Mouse (Mus musculus) limb, embryonic 14.5 days (tissue): ENCODE measurements at regions not wholly inside any gene's neighbourhood (a gene's known extent, or its start where the extent isn't known, plus 50 kb on each side); places are given as distances from the start of the nearest gene placed in this dataset.
"Not testable (repeated sequence)": the region's sequence is repeated elsewhere in the genome, so short reads cannot be mapped to it uniquely, and the experiment has no call there.

ENCODE experiments used
- ATAC-seq: fragments of 200-750 bp; cut with Nextera tagmentation; 2 replicates; pipeline ENCODE4 v1.8.0; 2017; ENCODE audit warnings: low read depth, moderate number of reproducible peaks, moderate TSS enrichment; ENCODE audit not compliant: low FRiP score
- DNase-seq: peaks from one replicate; pipeline ENCODE4 v3.0.0-alpha.2; 2015; ENCODE audit warnings: low spot score
- H3K27ac ChIP-seq: fragments of 300-500 bp; sonication (generic); replicated peaks from 2 replicates; pipeline ENCODE4 v1.5.1; 2014; ENCODE audit warnings: low read depth, mild to moderate bottlenecking, low read length, moderate library complexity, mixed read lengths
- H3K27me3 ChIP-seq: fragments of 300-500 bp; sonication (generic); 2 replicates; pipeline ENCODE4 v1.6.1; 2014; ENCODE audit warnings: low read length, mixed read lengths; ENCODE audit not compliant: control insufficient read depth, insufficient read depth
- H3K36me3 ChIP-seq: fragments of 300-500 bp; sonication (generic); 2 replicates; pipeline ENCODE4 v1.6.1; 2014; ENCODE audit warnings: mild to moderate bottlenecking, low read length, moderate library complexity, mixed read lengths; ENCODE audit not compliant: control insufficient read depth, insufficient read depth
- H3K4me1 ChIP-seq: fragments of 300-500 bp; sonication (generic); 2 replicates; pipeline ENCODE4 v1.6.1; 2014; ENCODE audit warnings: antibody characterized with exemption, low read length, mixed read lengths; ENCODE audit not compliant: control insufficient read depth, insufficient read depth
- H3K4me2 ChIP-seq: fragments of 300-500 bp; sonication (generic); replicated peaks from 2 replicates; pipeline ENCODE4 v1.6.1; 2014; ENCODE audit warnings: low read depth, mild to moderate bottlenecking, low read length, moderate library complexity; ENCODE audit not compliant: severe bottlenecking
- H3K4me3 ChIP-seq: fragments of 300-500 bp; sonication (generic); replicated peaks from 2 replicates; pipeline ENCODE4 v1.5.1; 2014; ENCODE audit warnings: low read length
- H3K9ac ChIP-seq: fragments of 300-500 bp; sonication (generic); 2 replicates; pipeline ENCODE4 v1.6.1; 2014; ENCODE audit warnings: mild to moderate bottlenecking, low read depth, low read length, moderate library complexity; ENCODE audit not compliant: severe bottlenecking
- H3K9me3 ChIP-seq: fragments of 300-500 bp; sonication (generic); 2 replicates; pipeline ENCODE4 v1.6.1; 2016; ENCODE audit warnings: low read length; ENCODE audit not compliant: control insufficient read depth
- POLR2A ChIP-seq: fragments of 200-500 bp; IDR thresholded peaks from 2 replicates; pipeline ENCODE4 v1.8.0; 2012; ENCODE audit warnings: inconsistent platforms, mild to moderate bottlenecking, moderate library complexity, borderline replicate concordance; ENCODE audit not compliant: insufficient read depth, insufficient read length; ENCODE audit errors: extremely low read depth
- WGBS: fragments of 180-500 bp; shearing (Covaris S2); extraction: QIAGEN DNeasy Blood & Tissue Kit; methylation state at CpG from one replicate; pipeline ENCODE4 v1.1.7; 2014; 5-methylcytosine and 5-hydroxymethylcytosine counted together

DNA sequence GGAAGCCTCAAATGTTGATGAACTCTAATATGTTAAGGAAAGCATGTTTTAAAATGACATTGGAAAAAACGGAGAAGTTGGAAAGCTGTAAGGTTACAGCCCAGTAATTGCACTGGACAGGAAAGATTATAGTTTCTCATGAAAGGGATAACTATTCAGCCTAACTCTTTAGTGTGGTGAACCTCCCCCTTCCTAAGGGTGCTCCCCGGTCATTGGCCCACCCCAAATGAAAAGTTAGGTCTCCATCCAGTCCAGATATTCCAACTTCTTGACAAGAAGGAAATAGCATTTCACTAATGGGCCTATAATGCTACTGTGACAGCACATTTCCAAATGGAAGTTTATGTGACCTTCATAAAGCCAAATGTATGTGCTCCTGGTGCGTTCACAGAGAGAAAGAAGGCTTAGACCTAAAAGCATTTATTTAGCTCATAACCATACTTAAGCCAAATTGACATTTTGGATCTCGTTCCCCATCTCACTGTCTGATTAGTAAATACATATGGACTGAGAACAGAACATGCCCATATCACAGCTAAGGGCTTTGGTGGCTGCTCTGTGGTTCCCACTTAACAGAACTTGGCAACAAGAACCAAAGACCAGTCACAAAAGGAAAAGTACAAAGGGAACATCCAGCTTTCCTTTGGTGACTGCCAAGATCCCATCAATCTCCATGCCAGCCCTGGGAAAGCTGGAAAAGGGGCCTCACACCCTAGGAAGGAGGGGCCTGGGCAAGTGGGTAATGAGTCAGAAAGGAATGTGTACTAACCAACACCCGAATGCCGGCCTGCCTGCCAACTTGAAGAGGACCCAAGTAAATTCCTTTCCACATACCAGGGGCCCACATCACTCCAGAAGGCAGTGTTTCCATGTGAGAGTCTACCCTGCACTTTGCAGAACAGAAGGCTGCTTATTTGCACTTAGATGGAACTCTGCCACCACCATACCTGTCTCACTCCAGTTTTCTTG, 155.1 kb upstream of the Chst7 start:
- Histone ChIP-seq H3K36me3 (no peaks in the 10 kb centered on the region), H3K27me3 (no peaks in the 10 kb centered on the region), H3K4me1 (no peaks in the 10 kb centered on the region), H3K9ac (no peak overlapping the region), H3K4me3 (no peak overlapping the region), H3K4me2 (no peak overlapping the region), H3K9me3 (no peaks in the 10 kb centered on the region), H3K27ac (no peak overlapping the region)
- DNase-seq (peak; percentile 40), ATAC-seq (peak; percentile 67)
- WGBS: 57% methylated on average over 6 of the region's 6 CpGs
- no peak for TF ChIP-seq POLR2A

DNA sequence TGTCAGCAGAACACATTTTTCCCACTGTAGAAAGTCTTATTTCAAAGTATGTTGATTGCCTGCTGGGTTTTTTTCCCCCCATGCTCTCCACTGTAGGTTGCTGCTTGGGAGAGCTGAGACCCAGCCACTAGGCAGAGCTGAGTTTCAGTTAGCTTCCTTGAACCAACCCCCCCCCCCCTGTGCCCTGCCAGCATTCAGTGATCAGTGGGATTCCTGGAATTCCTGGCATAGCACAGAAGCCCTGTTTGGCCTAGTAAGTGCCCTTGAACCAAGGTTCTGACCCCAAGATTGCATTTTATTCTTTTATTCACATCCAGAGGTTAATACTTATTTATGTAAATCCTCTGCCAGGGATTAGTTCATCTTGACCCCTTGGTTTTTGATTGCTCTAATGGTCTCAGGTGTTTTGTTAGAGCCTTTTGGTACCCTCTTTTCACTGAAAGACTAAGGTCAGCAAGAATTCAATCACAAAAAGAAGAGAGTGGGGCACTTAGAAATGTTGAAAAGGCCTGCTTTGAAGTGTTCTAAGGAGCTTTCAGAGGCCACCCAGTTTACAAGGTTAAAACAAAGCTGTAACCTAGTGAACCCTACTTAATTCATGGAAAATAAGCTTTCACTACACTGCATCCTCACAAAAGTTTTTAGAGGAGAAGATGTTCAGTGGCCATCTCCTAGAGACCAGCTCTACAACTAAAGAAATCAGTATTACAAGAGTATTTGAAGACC, 152.6 kb upstream of the Chst7 start:
- H3K9ac ChIP-seq: no peak overlapping the region
- DNase-seq (no peak), ATAC-seq (no peak)
- no peak overlapping the region for H3K4me3 ChIP-seq
- no peak overlapping the region for H3K27ac ChIP-seq
- no peaks in the 10 kb centered on the region for H3K36me3 ChIP-seq
- no peak overlapping the region for H3K4me2 ChIP-seq
- H3K4me1 ChIP-seq: no peaks in the 10 kb centered on the region
- H3K9me3 ChIP-seq: no peaks in the 10 kb centered on the region
- no peaks in the 10 kb centered on the region for H3K27me3 ChIP-seq
- TF ChIP-seq POLR2A: no peak

DNA sequence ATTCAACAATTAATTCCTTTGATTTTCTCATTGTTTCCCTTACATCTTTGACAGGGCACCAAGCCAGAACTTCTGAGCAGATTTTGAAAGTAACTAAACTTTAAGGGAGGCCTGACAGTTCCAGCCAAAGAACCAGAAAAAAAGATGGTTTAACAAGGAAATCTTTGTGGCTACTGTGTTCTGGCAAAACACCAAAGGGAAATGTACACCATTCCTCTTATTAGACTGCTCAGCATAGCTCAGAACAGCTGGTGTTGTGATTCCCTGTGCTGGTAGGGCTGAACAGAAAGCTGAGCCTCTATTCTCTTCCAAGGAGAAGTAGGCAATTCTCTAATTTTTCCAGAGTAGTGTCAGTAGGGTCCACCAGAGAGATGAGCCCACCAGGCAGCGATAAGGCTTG, 142.4 kb upstream of the Chst7 start:
- no peak overlapping the region for H3K4me2 ChIP-seq
- no peak overlapping the region for H3K9ac ChIP-seq
- 88% methylated on average over 1 of the region's 1 CpGs for WGBS
- H3K4me1 ChIP-seq: 0 out of 2 replicates have a peak, but pooled peaks cover 3% of the 10 kb centered on the region
- TF ChIP-seq POLR2A: no peak
- H3K27ac ChIP-seq: no peak overlapping the region
- no peaks in the 10 kb centered on the region for H3K27me3 ChIP-seq
- H3K9me3 ChIP-seq: no peaks in the 10 kb centered on the region
- H3K36me3 ChIP-seq: no peaks in the 10 kb centered on the region
- DNase-seq (peak; percentile 74), ATAC-seq (peak; percentile 53; the same call in 1 of the 2 replicates)
- no peak overlapping the region for H3K4me3 ChIP-seq

DNA sequence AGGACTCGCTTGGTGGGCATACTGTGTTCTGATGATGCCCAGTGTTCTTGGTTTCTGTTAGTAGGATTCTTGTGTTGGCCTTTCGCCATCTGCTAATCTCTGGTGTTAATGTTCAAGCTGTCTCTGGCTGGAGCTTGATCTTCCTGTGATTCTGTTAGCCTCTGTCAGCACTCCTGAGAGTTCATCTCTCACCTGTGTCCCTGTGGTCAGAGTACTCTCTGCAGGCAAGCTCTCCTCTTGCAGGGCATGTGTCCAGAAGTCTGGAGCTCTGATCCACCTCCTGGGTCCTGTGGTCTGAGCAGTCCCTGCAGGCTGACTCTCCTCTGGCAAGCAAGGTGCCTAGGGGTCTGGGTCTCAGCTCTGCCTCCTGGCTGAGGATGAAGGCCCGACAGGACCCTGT, 130.0 kb upstream of the Chst7 start:
- H3K36me3 ChIP-seq, H3K9me3 ChIP-seq, H3K4me2 ChIP-seq, DNase-seq, H3K4me1 ChIP-seq, H3K27me3 ChIP-seq, H3K9ac ChIP-seq, ATAC-seq, H3K27ac ChIP-seq, H3K4me3 ChIP-seq: not testable (repeated sequence)
- 65% methylated on average over 3 of the region's 3 CpGs for WGBS

DNA sequence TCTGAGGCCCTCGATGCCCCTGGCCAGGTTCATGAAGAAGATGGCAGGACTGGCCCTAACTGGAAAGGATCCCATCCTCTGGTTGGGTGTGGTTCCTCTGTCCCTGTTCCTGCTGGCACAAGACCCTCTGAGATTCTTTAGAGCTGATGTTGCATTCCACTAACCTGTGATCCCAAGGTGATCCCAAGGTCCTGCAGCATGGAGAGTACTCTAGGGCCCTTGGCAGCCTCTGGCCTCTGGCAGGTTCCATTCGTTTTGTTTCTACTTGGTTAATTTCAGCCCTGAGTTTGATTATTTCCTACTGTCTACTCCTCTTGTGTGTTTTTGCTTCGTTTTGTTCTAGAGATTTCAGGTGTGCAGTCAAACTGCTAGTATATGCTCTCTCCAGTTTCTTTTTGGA, 129.5 kb upstream of the Chst7 start:
- Histone ChIP-seq H3K36me3 (no peaks in the 10 kb centered on the region), H3K4me1 (no peaks in the 10 kb centered on the region), H3K27ac (no peak overlapping the region), H3K27me3 (no peaks in the 10 kb centered on the region), H3K4me2 (no peak overlapping the region), H3K9ac (no peak overlapping the region), H3K4me3 (no peak overlapping the region), H3K9me3 (no peaks in the 10 kb centered on the region)
- 60% methylated on average over 3 of the region's 3 CpGs for WGBS
- no peak for TF ChIP-seq POLR2A
- DNase-seq: no peak
- ATAC-seq: no peak
